Mouse (Mus musculus): ENCODE results near the gene Sycn. TPM values are rescaled to one million over a fixed set of nuclear protein-coding genes. Genes with fewer than 3 reads are reported as not detected.

Gene Sycn
- polyA plus RNA-seq, 1 experiment from 2014 or later: not detected

- DNase-seq (ENCODE audit: low spot score, missing footprints) (no peak), ATAC-seq (ENCODE audit: low FRiP score) (no peak)
- Histone ChIP-seq H3K9ac (ENCODE audit: low read length) (no peak overlapping the region), H3K27me3 (ENCODE audit: control insufficient read depth, insufficient read depth, low read length) (no peaks in the 10 kb centered on the region), H3K4me3 (ENCODE audit: low read depth, low read length) (no peak overlapping the region), H3K27ac (ENCODE audit: low read depth, low read length) (no peak overlapping the region), H3K36me3 (ENCODE audit: control insufficient read depth, insufficient read depth, low read length) (peaks cover 28% of the 10 kb centered on the region), H3K4me1 (ENCODE audit: control insufficient read depth, insufficient read depth, low read length) (no peaks in the 10 kb centered on the region), H3K4me2 (no peak overlapping the region), H3K9me3 (ENCODE audit: control insufficient read depth, low read length) (no peaks in the 10 kb centered on the region)
- WGBS: 94% methylated on average over 13 of the region's 13 CpGs
These were observed 22.3 kb downstream of the Sycn start for GRCm38 (mm10) chr7:28562951-28563350.

DNA sequence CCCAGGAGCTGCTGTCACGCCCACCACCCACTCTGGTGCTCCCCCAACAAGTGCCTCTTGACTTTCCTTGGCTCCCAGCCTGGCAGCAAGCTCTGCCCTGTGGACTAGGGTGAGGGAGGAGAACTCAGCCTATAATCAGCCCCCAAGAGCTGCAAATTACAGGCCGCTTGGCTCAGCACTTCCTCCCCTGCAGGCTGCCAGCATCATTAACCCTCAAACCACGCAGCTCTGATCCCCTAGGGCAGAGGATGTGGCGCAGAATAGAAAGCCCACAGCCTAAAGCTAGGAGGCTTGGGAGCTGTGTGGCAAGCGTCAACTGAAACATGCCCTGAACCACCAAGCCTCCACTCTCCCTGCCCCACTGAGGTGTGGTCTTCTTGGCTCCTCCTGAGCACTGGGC is 24.7 kb downstream of the Sycn start:
- H3K4me2 ChIP-seq: no peak overlapping the region
- peaks cover 27% of the 10 kb centered on the region for H3K36me3 ChIP-seq (ENCODE audit: control insufficient read depth, insufficient read depth, low read length)
- H3K9ac ChIP-seq (ENCODE audit: low read length): no peak overlapping the region
- no peaks in the 10 kb centered on the region for H3K9me3 ChIP-seq (ENCODE audit: control insufficient read depth, low read length)
- H3K4me1 ChIP-seq (ENCODE audit: control insufficient read depth, insufficient read depth, low read length): no peaks in the 10 kb centered on the region
- ATAC-seq (ENCODE audit: low FRiP score) (no peak), DNase-seq (ENCODE audit: low spot score, missing footprints) (no peak)
- no peak overlapping the region for H3K27ac ChIP-seq (ENCODE audit: low read depth, low read length)
- H3K27me3 ChIP-seq (ENCODE audit: control insufficient read depth, insufficient read depth, low read length): no peaks in the 10 kb centered on the region
- H3K4me3 ChIP-seq (ENCODE audit: low read depth, low read length): no peak overlapping the region
- 93% methylated on average over 5 of the region's 5 CpGs for WGBS

- Histone ChIP-seq H3K27ac (ENCODE audit: low read depth, low read length) (no peak overlapping the region), H3K4me3 (ENCODE audit: low read depth, low read length) (no peak overlapping the region), H3K4me2 (no peak overlapping the region), H3K9ac (ENCODE audit: low read length) (no peak overlapping the region), H3K27me3 (ENCODE audit: control insufficient read depth, insufficient read depth, low read length) (no peaks in the 10 kb centered on the region), H3K4me1 (ENCODE audit: control insufficient read depth, insufficient read depth, low read length) (no peaks in the 10 kb centered on the region), H3K9me3 (ENCODE audit: control insufficient read depth, low read length) (no peaks in the 10 kb centered on the region), H3K36me3 (ENCODE audit: control insufficient read depth, insufficient read depth, low read length) (peaks cover 21% of the 10 kb centered on the region)
- no peak for DNase-seq (ENCODE audit: low spot score, missing footprints)
- 86% methylated on average over 4 of the region's 4 CpGs for WGBS
- ATAC-seq (ENCODE audit: low FRiP score): no peak
These were observed 26.9 kb downstream of the Sycn start for GRCm38 (mm10) chr7:28567539-28567938.

- peaks cover 18% of the 10 kb centered on the region for H3K36me3 ChIP-seq (ENCODE audit: control insufficient read depth, insufficient read depth, low read length)
- H3K27ac ChIP-seq (ENCODE audit: low read depth, low read length): no peak overlapping the region
- H3K4me3 ChIP-seq (ENCODE audit: low read depth, low read length): no peak overlapping the region
- no peaks in the 10 kb centered on the region for H3K27me3 ChIP-seq (ENCODE audit: control insufficient read depth, insufficient read depth, low read length)
- ATAC-seq (ENCODE audit: low FRiP score) (peak; percentile 38; the same call in 1 of the 2 replicates), DNase-seq (ENCODE audit: low spot score, missing footprints) (peak; percentile 92)
- H3K4me1 ChIP-seq (ENCODE audit: control insufficient read depth, insufficient read depth, low read length): no peaks in the 10 kb centered on the region
- no peak overlapping the region for H3K4me2 ChIP-seq
- H3K9ac ChIP-seq (ENCODE audit: low read length): no peak overlapping the region
- no peaks in the 10 kb centered on the region for H3K9me3 ChIP-seq (ENCODE audit: control insufficient read depth, low read length)
These were observed 27.6 kb downstream of the Sycn start for GRCm38 (mm10) chr7:28568253-28568652.

- Histone ChIP-seq H3K4me1 (ENCODE audit: control insufficient read depth, insufficient read depth, low read length) (no peaks in the 10 kb centered on the region), H3K4me3 (ENCODE audit: low read depth, low read length) (no peak overlapping the region), H3K4me2 (no peak overlapping the region), H3K27ac (ENCODE audit: low read depth, low read length) (no peak overlapping the region), H3K9me3 (ENCODE audit: control insufficient read depth, low read length) (no peaks in the 10 kb centered on the region), H3K9ac (ENCODE audit: low read length) (no peak overlapping the region), H3K36me3 (ENCODE audit: control insufficient read depth, insufficient read depth, low read length) (peaks cover 8% of the 10 kb centered on the region; the same call in 1 of the 2 replicates), H3K27me3 (ENCODE audit: control insufficient read depth, insufficient read depth, low read length) (no peaks in the 10 kb centered on the region)
- ATAC-seq (ENCODE audit: low FRiP score): no peak
- 74% methylated on average over 12 of the region's 12 CpGs for WGBS
- DNase-seq (ENCODE audit: low spot score, missing footprints): no peak
These were observed 29.8 kb downstream of the Sycn start for GRCm38 (mm10) chr7:28570291-28570981.

DNA sequence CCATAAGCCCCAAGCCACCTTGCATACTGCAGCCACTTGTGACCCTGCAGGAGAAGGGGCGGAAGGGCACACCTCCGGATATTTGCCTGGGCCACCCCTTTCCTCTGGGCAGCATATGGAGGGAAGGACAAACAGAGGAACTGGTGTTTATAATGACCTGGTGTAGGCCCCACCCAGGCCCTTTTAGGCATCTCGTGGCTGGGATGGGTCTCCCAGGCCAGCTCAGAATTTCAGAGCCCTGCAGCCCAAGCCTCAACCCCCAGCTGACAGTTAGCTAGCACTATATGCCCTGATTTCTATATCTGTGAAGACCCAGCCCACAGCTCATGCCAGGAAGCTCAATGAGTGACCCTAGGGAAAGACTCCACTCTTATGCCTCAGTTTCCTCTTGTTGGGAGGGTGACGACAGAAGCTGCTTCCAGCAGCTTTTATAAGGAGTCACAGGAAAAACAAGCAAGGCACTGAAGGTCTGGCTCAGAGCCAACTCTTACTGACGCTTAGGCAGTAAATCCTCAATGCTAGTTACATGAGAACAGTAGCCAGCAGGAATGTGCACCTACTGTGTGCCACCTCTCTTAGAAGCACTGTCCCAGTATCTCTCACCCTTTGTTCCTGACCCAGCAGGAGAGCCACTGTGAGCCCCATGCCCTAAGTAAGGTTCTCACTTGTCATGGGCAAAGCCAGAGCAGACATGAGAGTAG is 30.4 kb downstream of the Sycn start:
- Histone ChIP-seq H3K9ac (ENCODE audit: low read length) (no peak overlapping the region), H3K27me3 (ENCODE audit: control insufficient read depth, insufficient read depth, low read length) (no peaks in the 10 kb centered on the region), H3K27ac (ENCODE audit: low read depth, low read length) (no peak overlapping the region), H3K9me3 (ENCODE audit: control insufficient read depth, low read length) (no peaks in the 10 kb centered on the region), H3K4me1 (ENCODE audit: control insufficient read depth, insufficient read depth, low read length) (no peaks in the 10 kb centered on the region), H3K4me2 (no peak overlapping the region), H3K4me3 (ENCODE audit: low read depth, low read length) (no peak overlapping the region), H3K36me3 (ENCODE audit: control insufficient read depth, insufficient read depth, low read length) (peaks cover 8% of the 10 kb centered on the region; the same call in 1 of the 2 replicates)
- 67% methylated on average over 5 of the region's 5 CpGs for WGBS
- no peak for ATAC-seq (ENCODE audit: low FRiP score)
- DNase-seq (ENCODE audit: low spot score, missing footprints): no peak

- ATAC-seq (ENCODE audit: low FRiP score) (no peak), DNase-seq (ENCODE audit: low spot score, missing footprints) (no peak)
- Histone ChIP-seq H3K4me1 (ENCODE audit: control insufficient read depth, insufficient read depth, low read length) (no peaks in the 10 kb centered on the region), H3K36me3 (ENCODE audit: control insufficient read depth, insufficient read depth, low read length) (no peaks in the 10 kb centered on the region), H3K9me3 (ENCODE audit: control insufficient read depth, low read length) (no peaks in the 10 kb centered on the region), H3K4me3 (ENCODE audit: low read depth, low read length) (no peak overlapping the region), H3K27ac (ENCODE audit: low read depth, low read length) (no peak overlapping the region), H3K9ac (ENCODE audit: low read length) (no peak overlapping the region), H3K27me3 (ENCODE audit: control insufficient read depth, insufficient read depth, low read length) (no peaks in the 10 kb centered on the region), H3K4me2 (no peak overlapping the region)
- 93% methylated on average over 5 of the region's 5 CpGs for WGBS
These were observed 32.0 kb downstream of the Sycn start for GRCm38 (mm10) chr7:28572689-28573088.

DNA sequence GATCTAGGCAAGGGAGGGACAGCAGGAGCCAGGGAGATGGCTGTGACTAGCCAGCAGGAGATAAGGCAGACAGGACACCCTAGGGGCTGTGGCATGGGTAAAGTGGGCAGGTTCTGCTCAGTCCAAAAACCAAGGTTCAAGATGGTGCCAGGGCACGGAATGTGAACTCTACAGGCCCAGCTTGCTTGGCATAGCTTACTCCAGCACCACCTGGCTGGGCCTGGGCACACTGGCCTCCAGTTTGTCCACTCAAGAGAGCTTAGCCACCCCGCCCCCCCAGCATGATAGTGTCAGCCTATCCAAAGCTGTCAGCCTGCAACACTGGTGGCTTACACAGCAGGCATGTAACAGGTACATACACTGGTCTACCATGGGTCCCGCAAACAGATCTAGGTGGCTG is 32.6 kb downstream of the Sycn start:
- Histone ChIP-seq H3K27ac (ENCODE audit: low read depth, low read length) (no peak overlapping the region), H3K4me2 (no peak overlapping the region), H3K27me3 (ENCODE audit: control insufficient read depth, insufficient read depth, low read length) (no peaks in the 10 kb centered on the region), H3K9me3 (ENCODE audit: control insufficient read depth, low read length) (no peaks in the 10 kb centered on the region), H3K36me3 (ENCODE audit: control insufficient read depth, insufficient read depth, low read length) (no peaks in the 10 kb centered on the region), H3K9ac (ENCODE audit: low read length) (no peak overlapping the region), H3K4me3 (ENCODE audit: low read depth, low read length) (no peak overlapping the region), H3K4me1 (ENCODE audit: control insufficient read depth, insufficient read depth, low read length) (no peaks in the 10 kb centered on the region)
- DNase-seq (ENCODE audit: low spot score, missing footprints) (no peak), ATAC-seq (ENCODE audit: low FRiP score) (no peak)
- WGBS: 92% methylated on average over 3 of the region's 3 CpGs

GRCm38 (mm10) chr7:28575597-28575996 is 34.9 kb downstream of the Sycn start:
- WGBS: 95% methylated on average over 11 of the region's 11 CpGs
- no peaks in the 10 kb centered on the region for H3K9me3 ChIP-seq (ENCODE audit: control insufficient read depth, low read length)
- ATAC-seq (ENCODE audit: low FRiP score) (no peak), DNase-seq (ENCODE audit: low spot score, missing footprints) (no peak)
- no peaks in the 10 kb centered on the region for H3K4me1 ChIP-seq (ENCODE audit: control insufficient read depth, insufficient read depth, low read length)
- H3K4me3 ChIP-seq (ENCODE audit: low read depth, low read length): no peak overlapping the region
- H3K36me3 ChIP-seq (ENCODE audit: control insufficient read depth, insufficient read depth, low read length): no peaks in the 10 kb centered on the region
- H3K27ac ChIP-seq (ENCODE audit: low read depth, low read length): no peak overlapping the region
- no peak overlapping the region for H3K9ac ChIP-seq (ENCODE audit: low read length)
- H3K27me3 ChIP-seq (ENCODE audit: control insufficient read depth, insufficient read depth, low read length): no peaks in the 10 kb centered on the region
- no peak overlapping the region for H3K4me2 ChIP-seq
